Mouse (Mus musculus) liver, embryonic 14 days (tissue): Measurements from ENCODE around the gene Csn1s2a. TPM values are rescaled to one million over a fixed set of nuclear protein-coding genes. Genes with fewer than 3 reads are reported as not detected.

Source experiments
- polyA plus RNA-seq: library from polyadenylated mRNA; depleted of rRNA; stranded (reverse); fragments of >200 nt; gene quantifications from 2 replicates; pipeline ENCODE4 v1.2.3, GENCODE M21; 2012; rRNA removed

Csn1s2a gene
- polyA plus RNA-seq: not detected in 2 replicates

GRCm38 (mm10) chr5:87774267-87774666 lies at the start of gene Csn1s2a:
Gene Csn1s2a (plus strand): TSS chr5:87774567.

GRCm38 (mm10) chr5:87807782-87808181 lies 33.4 kb downstream of the Csn1s2a start, which contains the start of gene Csn1s2b:
Gene Csn1s2b (plus strand): TSS chr5:87808082.

GRCm38 (mm10) chr5:87825386-87825785 lies 51.0 kb downstream of the Csn1s2a start, which contains the start of gene Prr27:
Gene Prr27 (plus strand): TSS chr5:87825686.

Other genes starting within 250 kb of the Csn1s2a start
- gene Sult1b1, start 236.4 kb upstream of the Csn1s2a start, polyA plus RNA-seq: 0.54 and 0.56 TPM in 2 replicates
- 1.2 and 1.4 TPM in 2 replicates for gene Sult1d1, start 205.5 kb upstream of the Csn1s2a start, polyA plus RNA-seq
- not detected in 2 replicates for gene Sult1e1, start 183.0 kb upstream of the Csn1s2a start, polyA plus RNA-seq
- not detected in 2 replicates for gene Csn1s1, start 108.4 kb upstream of the Csn1s2a start, polyA plus RNA-seq
- gene Csn2, start 74.9 kb upstream of the Csn1s2a start, polyA plus RNA-seq: not detected in 2 replicates
- gene Csn1s2b, start 33.5 kb downstream of the Csn1s2a start, polyA plus RNA-seq: not detected in 2 replicates
- not detected in 2 replicates for gene Prr27, start 51.1 kb downstream of the Csn1s2a start, polyA plus RNA-seq
- not detected in 2 replicates for gene Odam, start 110.5 kb downstream of the Csn1s2a start, polyA plus RNA-seq
- 0.02 TPM in 1 of 2 replicates, not detected in the other for gene Csn3, start 151.0 kb downstream of the Csn1s2a start, polyA plus RNA-seq
- not detected in 2 replicates for gene 2310003L06Rik, start 194.9 kb downstream of the Csn1s2a start, polyA plus RNA-seq
- gene Gm28434, start 194.9 kb downstream of the Csn1s2a start, polyA plus RNA-seq: not detected in 2 replicates
- not detected in 2 replicates for gene Cabs1, start 204.9 kb downstream of the Csn1s2a start, polyA plus RNA-seq
- not detected in 2 replicates for gene Smr3a, start 228.0 kb downstream of the Csn1s2a start, polyA plus RNA-seq